Mouse (Mus musculus) layer of hippocampus, adult 2 months (tissue): Measurements from ENCODE around the gene Cbfb. TPM values are rescaled to one million over a fixed set of nuclear protein-coding genes. Genes with fewer than 3 reads are reported as not detected.
A peak's percentile ranks its signal among the peaks of the same experiment; 100 is the strongest.
"Not testable (repeated sequence)": the region's sequence is repeated elsewhere in the genome, so short reads cannot be mapped to it uniquely, and the experiment has no call there.

ENCODE experiments used
- DNase-seq, 2 experiments: peaks; one replicate each; pipeline ENCODE4 v3.0.0; 2022; ENCODE audit warnings: low spot score in 2 of 2
- H3K27ac ChIP-seq: fragments of 200-600 bp; 2 replicates; pipeline ENCODE4 v1.8.1; 2022
- H3K4me3 ChIP-seq: fragments of 200-600 bp; 2 replicates; pipeline ENCODE4 v1.8.1; 2022; ENCODE audit warnings: mild to moderate bottlenecking
- CTCF ChIP-seq: fragments of 200-600 bp; conservative IDR thresholded peaks from 2 replicates; pipeline ENCODE4 v1.8.1; 2022; ENCODE audit warnings: antibody characterized with exemption, mild to moderate bottlenecking, moderate library complexity
- total RNA-seq, 2 experiments: library from RNA; stranded (reverse); gene quantifications; 2 replicates each; pipeline ENCODE4 v1.2.3; 2021

Cbfb gene
- total RNA-seq, 2 experiments from 2014 or later = 20.0 to 20.4 TPM

GRCm38 (mm10) chr8:105207675-105208273 lies 37.3 kb downstream of the Cbfb start:
- DNase-seq = no peak
- no peak overlapping the region for H3K4me3 ChIP-seq
- no peak overlapping the region for H3K27ac ChIP-seq
- no peak for TF ChIP-seq CTCF

- H3K4me3 ChIP-seq = no peak overlapping the region
- no peak for TF ChIP-seq CTCF
- 0 out of 2 replicates have a peak overlapping the region, but pooled peaks have one; percentile 8 for H3K27ac ChIP-seq
- DNase-seq = no peak
These were observed 39.0 kb downstream of the Cbfb start for GRCm38 (mm10) chr8:105209153-105210110.

GRCm38 (mm10) chr8:105214104-105214503 lies 43.6 kb downstream of the Cbfb start:
- Histone ChIP-seq H3K27ac (no peak overlapping the region), H3K4me3 (no peak overlapping the region)
- no peak for DNase-seq
- peak; percentile 44 for TF ChIP-seq CTCF

GRCm38 (mm10) chr8:105217926-105218522 lies 47.5 kb downstream of the Cbfb start:
- H3K27ac ChIP-seq = no peak overlapping the region
- no peak overlapping the region for H3K4me3 ChIP-seq
- TF ChIP-seq CTCF = peak; percentile 92
- peak; percentile 25 to 34 for DNase-seq

GRCm38 (mm10) chr8:105223850-105224249 lies 53.4 kb downstream of the Cbfb start:
- TF ChIP-seq CTCF = no peak
- no peak overlapping the region for H3K4me3 ChIP-seq
- no peak for DNase-seq
- H3K27ac ChIP-seq = peak overlapping the region; percentile 90

GRCm38 (mm10) chr8:105224413-105225271 lies 54.2 kb downstream of the Cbfb start, which contains the start of gene D230025D16Rik:
D230025D16Rik (plus strand) TSS chr8:105225145.
- no peak for TF ChIP-seq CTCF
- peak; percentile 94 to 98 for DNase-seq
- H3K4me3 ChIP-seq = peak within 1 kb of the TSS; percentile 93
- peak within 1 kb of the TSS; percentile 90 for H3K27ac ChIP-seq

GRCm38 (mm10) chr8:105225272-105225593 lies 54.8 kb downstream of the Cbfb start:
- DNase-seq = no peak
- peak overlapping the region; percentile 90 for H3K27ac ChIP-seq
- no peak for TF ChIP-seq CTCF
- peak overlapping the region; percentile 93 for H3K4me3 ChIP-seq

- peak overlapping the region; percentile 93 for H3K4me3 ChIP-seq
- TF ChIP-seq CTCF = no peak
- no peak overlapping the region for H3K27ac ChIP-seq
- no peak for DNase-seq
These were observed 55.4 kb downstream of the Cbfb start for GRCm38 (mm10) chr8:105225917-105226316.

- no peak overlapping the region for H3K27ac ChIP-seq
- no peak overlapping the region for H3K4me3 ChIP-seq
- DNase-seq = no peak
- no peak for TF ChIP-seq CTCF
These were observed 61.2 kb downstream of the Cbfb start for GRCm38 (mm10) chr8:105231503-105232320.

GRCm38 (mm10) chr8:105232321-105232693 lies 61.8 kb downstream of the Cbfb start:
- H3K4me3 ChIP-seq = not testable (repeated sequence)

GRCm38 (mm10) chr8:105233126-105233935 lies 62.9 kb downstream of the Cbfb start:
- no peak for DNase-seq
- Histone ChIP-seq H3K4me3 (no peak overlapping the region), H3K27ac (no peak overlapping the region)
- no peak for TF ChIP-seq CTCF

More at GRCm38 (mm10) chr8:105232321-105232693, 61.8 kb downstream of the Cbfb start:
- not testable (repeated sequence) for DNase-seq, H3K27ac ChIP-seq
